Mouse (Mus musculus) kidney, postnatal 25 days (tissue): ENCODE measurements around the gene Olfr131.
"Not testable (repeated sequence)": the region's sequence is repeated elsewhere in the genome, so short reads cannot be mapped to it uniquely, and the experiment has no call there.

Source experiments
- DNase-seq, 2 experiments: peaks; one replicate each; pipeline ENCODE4 v3.0.0; 2021; ENCODE audit warnings: mixed read lengths in 2 of 2

Gene Olfr131

GRCm38 (mm10) chr17:38088593-38088992, at the start of gene Olfr131:
Olfr131 (minus strand) TSS chr17:38088693.
- DNase-seq: no peak

- no peak for DNase-seq
These were observed 45.9 kb upstream of the Olfr131 start, which contains the start of gene Olfr132 for GRCm38 (mm10) chr17:38134426-38134825. Olfr132 (minus strand) TSS chr17:38134526.

GRCm38 (mm10) chr17:38125371-38125770, 36.9 kb upstream of the Olfr131 start:
- not testable (repeated sequence) for DNase-seq

GRCm38 (mm10) chr17:38124199-38124598, 35.7 kb upstream of the Olfr131 start:
- not testable (repeated sequence) for DNase-seq

- no peak for DNase-seq
These were observed 6.1 kb downstream of the Olfr131 start for GRCm38 (mm10) chr17:38082364-38082763.

GRCm38 (mm10) chr17:38063621-38064020, 24.9 kb downstream of the Olfr131 start, which contains the start of gene Olfr130:
Olfr130 (plus strand) TSS chr17:38063921.
- DNase-seq: no peak

- DNase-seq: no peak
These were observed 28.5 kb downstream of the Olfr131 start, which contains the start of gene Olfr129 for GRCm38 (mm10) chr17:38059979-38060378. Olfr129 (minus strand) TSS chr17:38060079.
